Mouse (Mus musculus) limb, embryonic 15.5 days (tissue): ENCODE results near the gene Slc25a19. TPM values are rescaled to one million over a fixed set of nuclear protein-coding genes. Genes with fewer than 3 reads are reported as not detected.

ENCODE experiments used
- ATAC-seq: fragments of 200-750 bp; cut with Nextera tagmentation; 2 replicates; pipeline ENCODE4 v1.8.0; 2017; ENCODE audit warnings: low read depth, moderate TSS enrichment; ENCODE audit not compliant: insufficient number of reproducible peaks, low FRiP score, low TSS enrichment
- H3K27ac ChIP-seq: fragments of 300-500 bp; sonication (generic); 2 replicates; pipeline ENCODE4 v1.5.1; 2015; ENCODE audit warnings: moderate library complexity, mild to moderate bottlenecking, inconsistent platforms
- H3K27me3 ChIP-seq: fragments of 300-500 bp; sonication (generic); 2 replicates; pipeline ENCODE4 v1.6.1; 2015; ENCODE audit warnings: inconsistent platforms
- H3K36me3 ChIP-seq: fragments of 300-500 bp; sonication (generic); 2 replicates; pipeline ENCODE4 v1.6.1; 2015; ENCODE audit warnings: inconsistent platforms
- H3K4me1 ChIP-seq: fragments of 300-500 bp; sonication (generic); 2 replicates; pipeline ENCODE4 v1.6.1; 2015; ENCODE audit warnings: inconsistent platforms
- H3K4me2 ChIP-seq: fragments of 300-500 bp; sonication (generic); 2 replicates; pipeline ENCODE4 v1.6.1; 2015; ENCODE audit warnings: mild to moderate bottlenecking, inconsistent platforms
- H3K4me3 ChIP-seq: fragments of 300-500 bp; sonication (generic); 2 replicates; pipeline ENCODE4 v1.5.1; 2015; ENCODE audit warnings: mild to moderate bottlenecking, inconsistent platforms
- H3K9ac ChIP-seq: fragments of 300-500 bp; sonication (generic); 2 replicates; pipeline ENCODE4 v1.6.1; 2015; ENCODE audit warnings: inconsistent platforms
- H3K9me3 ChIP-seq: fragments of 300-500 bp; sonication (generic); 2 replicates; pipeline ENCODE4 v1.6.1; 2016; ENCODE audit warnings: inconsistent platforms
- WGBS: fragments of 180-500 bp; shearing (Covaris S2); methylation state at CpG from one replicate; pipeline ENCODE4 v1.1.7; 2015; 5-methylcytosine and 5-hydroxymethylcytosine counted together
- polyA plus RNA-seq: library from polyadenylated mRNA; unstranded; fragments of >200 nt; fragmentation: Nextera tagmentation; extraction: Ambion mirVana; gene quantifications from 2 replicates; pipeline ENCODE4 v1.2.1, GENCODE M21; 2015

Gene Slc25a19
- polyA plus RNA-seq, 1 experiment from 2014 or later: 24.0 TPM

GRCm38 (mm10) chr11:115582913-115583606 lies 45.0 kb downstream of the Slc25a19 start:
- no peak for ATAC-seq
- 80% methylated on average over 10 of the region's 10 CpGs for WGBS
- Histone ChIP-seq H3K9ac (no peak overlapping the region), H3K36me3 (peaks cover 96% of the 10 kb centered on the region), H3K4me2 (no peak overlapping the region), H3K4me3 (no peak overlapping the region), H3K27me3 (no peaks in the 10 kb centered on the region), H3K4me1 (no peaks in the 10 kb centered on the region), H3K9me3 (no peaks in the 10 kb centered on the region), H3K27ac (no peak overlapping the region)

GRCm38 (mm10) chr11:115579080-115579479 lies 49.0 kb downstream of the Slc25a19 start:
- peaks cover 68% of the 10 kb centered on the region for H3K36me3 ChIP-seq

GRCm38 (mm10) chr11:115564961-115565360 lies 63.1 kb downstream of the Slc25a19 start:
- peak overlapping the region; percentile 62 for H3K9ac ChIP-seq
- no peak overlapping the region for H3K27ac ChIP-seq
- H3K4me2 ChIP-seq: peak overlapping the region; percentile 67
- no peaks in the 10 kb centered on the region for H3K9me3 ChIP-seq
- no peak for ATAC-seq
- WGBS: 15% methylated on average over 7 of the region's 7 CpGs
- peaks cover 42% of the 10 kb centered on the region for H3K36me3 ChIP-seq
- peak overlapping the region; percentile 74 for H3K4me3 ChIP-seq
- H3K27me3 ChIP-seq: no peaks in the 10 kb centered on the region
- H3K4me1 ChIP-seq: peaks cover 14% of the 10 kb centered on the region

More at GRCm38 (mm10) chr11:115579080-115579479, 49.0 kb downstream of the Slc25a19 start:
- no peak for ATAC-seq
- no peaks in the 10 kb centered on the region for H3K4me1 ChIP-seq
- no peak overlapping the region for H3K4me2 ChIP-seq
- no peaks in the 10 kb centered on the region for H3K27me3 ChIP-seq
- no peaks in the 10 kb centered on the region for H3K9me3 ChIP-seq
- H3K27ac ChIP-seq: no peak overlapping the region
- no peak overlapping the region for H3K4me3 ChIP-seq
- H3K9ac ChIP-seq: no peak overlapping the region

Other genes starting within 250 kb of the Slc25a19 start
- gene Cdr2l, start 246.4 kb downstream of the Slc25a19 start, polyA plus RNA-seq: 9.2 and 10.8 TPM in 2 replicates
- 141 and 142 TPM in 2 replicates for gene Mrpl58, start 224.5 kb downstream of the Slc25a19 start, polyA plus RNA-seq
- 766 and 816 TPM in 2 replicates for gene Atp5h, start 208.3 kb downstream of the Slc25a19 start, polyA plus RNA-seq
- gene Kctd2, start 208.2 kb downstream of the Slc25a19 start, polyA plus RNA-seq: 9.9 and 15.1 TPM in 2 replicates
- gene Trim80, start 187.8 kb downstream of the Slc25a19 start, polyA plus RNA-seq: not detected in 2 replicates
- gene Slc16a5, start 165.8 kb downstream of the Slc25a19 start, polyA plus RNA-seq: not detected in 2 replicates
- 7.2 and 7.8 TPM in 2 replicates for gene Armc7, start 152.6 kb downstream of the Slc25a19 start, polyA plus RNA-seq
- 81.6 and 82.1 TPM in 2 replicates for gene Nt5c, start 136.4 kb downstream of the Slc25a19 start, polyA plus RNA-seq
- 495 and 589 TPM in 2 replicates for gene Jpt1, start 113.9 kb downstream of the Slc25a19 start, polyA plus RNA-seq
- gene Sumo2, start 92.0 kb downstream of the Slc25a19 start, polyA plus RNA-seq: 765 and 837 TPM in 2 replicates
- 140 and 146 TPM in 2 replicates for gene Nup85, start 63.9 kb downstream of the Slc25a19 start, polyA plus RNA-seq
- gene Mrps7, start 24.4 kb downstream of the Slc25a19 start, polyA plus RNA-seq: 88.2 and 90.9 TPM in 2 replicates
- 17.5 and 18.0 TPM in 2 replicates for gene Gga3, start 24.2 kb downstream of the Slc25a19 start, polyA plus RNA-seq
- gene Mif4gd, start 15.3 kb downstream of the Slc25a19 start, polyA plus RNA-seq: 27.6 and 29.1 TPM in 2 replicates
- 87.7 and 93.9 TPM in 2 replicates for gene Grb2, start 80.3 kb upstream of the Slc25a19 start, polyA plus RNA-seq
- 23.6 and 28.1 TPM in 2 replicates for gene Tmem94, start 137.1 kb upstream of the Slc25a19 start, polyA plus RNA-seq
- 16.5 and 17.9 TPM in 2 replicates for gene Caskin2, start 185.3 kb upstream of the Slc25a19 start, polyA plus RNA-seq
- gene Tsen54, start 186.4 kb upstream of the Slc25a19 start, polyA plus RNA-seq: 29.5 and 31.3 TPM in 2 replicates
- 22.4 and 23.1 TPM in 2 replicates for gene Llgl2, start 195.8 kb upstream of the Slc25a19 start, polyA plus RNA-seq
- 0.47 TPM in 2 replicates for gene Myo15b, start 230.1 kb upstream of the Slc25a19 start, polyA plus RNA-seq